Mouse (Mus musculus): ENCODE results near the gene Pdp2.

GRCm38 (mm10) chr8:104601941-104602371 lies 10.7 kb downstream of the Pdp2 start:
- TF ChIP-seq CTCF (IDR thresholded peaks at IDR 0.05; ENCODE audit: low read depth), result no peak
- TF ChIP-seq EP300 (IDR thresholded peaks at IDR 0.05; ENCODE audit: low read depth), result no peak

Measured in liver, postnatal 0 days (tissue).